Mouse (Mus musculus) adrenal gland, postnatal 10 days (tissue): ENCODE data around the gene Fam111a. TPM values are rescaled to one million over a fixed set of nuclear protein-coding genes. Genes with fewer than 3 reads are reported as not detected.
"Not testable (repeated sequence)": the region's sequence is repeated elsewhere in the genome, so short reads cannot be mapped to it uniquely, and the experiment has no call there.

Experiments
- DNase-seq: peaks from one replicate; pipeline ENCODE4 v3.0.0; 2021; ENCODE audit warnings: mixed read lengths
- long read RNA-seq, 2 experiments: library from polyadenylated mRNA; stranded (forward); transcript quantifications; one replicate each; pipeline ENCODE4 v2.0.0; 2021
- total RNA-seq, 2 experiments: library from RNA; stranded (reverse); gene quantifications; 2 replicates each; pipeline ENCODE4 v1.2.3; 2021

Gene Fam111a
- 10 to 100 TPM; 11.9 to 14.8 TPM for total RNA-seq
- long read RNA-seq, experiment 1, partial matches to known transcripts: 1 of 2 reads
- long read RNA-seq, experiment 1, other reads (novel, unspliced or antisense): 0 of 2 reads
- long read RNA-seq, experiment 2, partial matches to known transcripts: 0 of 4 reads
- long read RNA-seq, experiment 2, other reads (novel, unspliced or antisense): 1 of 4 reads

- DNase-seq: not testable (repeated sequence)
Measured at GRCm38 (mm10) chr19:12545440-12545839, at the start of gene Fam111a. Fam111a (plus strand) TSS chr19:12545740.

DNA sequence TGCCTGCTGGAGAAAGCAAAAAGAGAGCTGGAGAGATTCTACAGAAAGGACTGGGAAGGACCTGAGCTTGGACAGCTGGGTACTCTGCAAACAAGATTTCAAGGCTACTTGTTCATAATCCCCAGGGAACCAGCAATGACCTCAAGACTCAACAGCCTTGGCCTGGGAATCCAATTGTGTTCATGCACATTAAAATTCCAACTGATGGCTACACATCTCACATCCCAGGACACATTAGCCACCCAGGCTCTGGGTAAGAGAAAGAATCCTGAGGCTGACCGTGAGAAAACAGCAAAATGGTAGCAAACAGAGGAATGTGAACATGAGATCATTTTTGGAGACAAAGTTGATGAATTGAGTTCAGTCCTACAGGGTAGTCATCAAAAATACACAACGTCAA, 49.3 kb upstream of the Fam111a start:
- no peak for DNase-seq

GRCm38 (mm10) chr19:12497909-12498308, 47.6 kb upstream of the Fam111a start:
- no peak for DNase-seq

DNA sequence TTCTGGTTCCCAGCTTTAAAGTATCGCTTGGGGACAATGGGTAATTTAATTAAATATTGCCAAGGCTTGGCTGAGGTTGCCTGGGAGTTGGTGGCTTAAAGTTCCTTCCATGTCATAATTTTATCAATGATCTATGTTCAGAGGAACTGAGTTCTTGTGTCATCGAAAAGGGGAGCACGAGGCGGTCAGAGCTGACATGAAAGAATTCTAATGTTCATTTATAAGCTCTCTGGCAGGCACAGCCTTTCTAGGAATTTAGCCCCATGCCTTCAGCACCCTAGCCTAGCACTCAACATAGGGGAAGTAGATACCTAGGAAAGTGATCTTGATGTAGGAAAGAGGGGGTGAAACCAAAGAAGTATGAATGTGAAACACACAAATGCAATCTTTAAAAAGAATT, 47.2 kb upstream of the Fam111a start:
- DNase-seq: no peak

DNA sequence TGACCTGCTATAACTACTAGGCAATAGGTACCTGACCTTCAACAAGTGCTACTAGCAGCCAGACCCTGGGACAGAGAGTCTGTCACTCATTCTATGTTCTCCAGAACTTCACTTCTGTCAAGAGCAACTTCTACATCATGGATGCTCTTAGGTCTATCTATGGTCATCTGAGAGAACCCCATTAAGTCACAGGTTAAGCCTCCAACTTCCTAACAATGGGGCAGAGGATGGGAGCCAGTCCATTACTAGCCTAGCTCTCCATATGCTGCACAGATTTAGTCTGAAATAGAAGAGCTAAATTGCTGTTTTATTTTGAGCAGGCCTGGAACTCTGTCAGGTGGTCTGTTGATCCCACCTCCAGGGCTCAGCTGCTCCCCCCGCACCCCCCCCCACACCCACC, 46.6 kb upstream of the Fam111a start:
- DNase-seq: no peak

DNA sequence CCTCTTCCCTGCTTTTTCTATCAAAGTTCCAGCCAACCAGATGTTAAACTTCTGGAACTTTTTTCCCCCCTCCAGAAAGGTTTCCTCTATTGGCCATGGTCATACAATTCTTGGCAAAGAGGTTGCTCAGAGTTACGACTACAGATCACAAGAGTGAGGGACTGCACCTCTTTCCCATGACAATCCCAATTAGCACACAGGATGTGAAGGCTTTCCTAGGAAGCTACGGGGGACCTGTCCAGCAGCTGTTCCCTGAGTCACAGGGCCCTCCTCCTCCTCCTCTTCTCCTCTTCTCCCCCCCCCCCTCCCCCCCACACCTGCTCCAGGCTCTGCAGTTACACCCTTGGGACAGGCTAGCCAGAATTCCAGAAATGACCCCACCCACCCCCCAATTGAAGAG, 46.1 kb upstream of the Fam111a start:
- DNase-seq: no peak

- no peak for DNase-seq
Measured at GRCm38 (mm10) chr19:12500124-12500523, 45.4 kb upstream of the Fam111a start.

GRCm38 (mm10) chr19:12500881-12501311, 44.6 kb upstream of the Fam111a start:
- peak; percentile 73 for DNase-seq

DNA sequence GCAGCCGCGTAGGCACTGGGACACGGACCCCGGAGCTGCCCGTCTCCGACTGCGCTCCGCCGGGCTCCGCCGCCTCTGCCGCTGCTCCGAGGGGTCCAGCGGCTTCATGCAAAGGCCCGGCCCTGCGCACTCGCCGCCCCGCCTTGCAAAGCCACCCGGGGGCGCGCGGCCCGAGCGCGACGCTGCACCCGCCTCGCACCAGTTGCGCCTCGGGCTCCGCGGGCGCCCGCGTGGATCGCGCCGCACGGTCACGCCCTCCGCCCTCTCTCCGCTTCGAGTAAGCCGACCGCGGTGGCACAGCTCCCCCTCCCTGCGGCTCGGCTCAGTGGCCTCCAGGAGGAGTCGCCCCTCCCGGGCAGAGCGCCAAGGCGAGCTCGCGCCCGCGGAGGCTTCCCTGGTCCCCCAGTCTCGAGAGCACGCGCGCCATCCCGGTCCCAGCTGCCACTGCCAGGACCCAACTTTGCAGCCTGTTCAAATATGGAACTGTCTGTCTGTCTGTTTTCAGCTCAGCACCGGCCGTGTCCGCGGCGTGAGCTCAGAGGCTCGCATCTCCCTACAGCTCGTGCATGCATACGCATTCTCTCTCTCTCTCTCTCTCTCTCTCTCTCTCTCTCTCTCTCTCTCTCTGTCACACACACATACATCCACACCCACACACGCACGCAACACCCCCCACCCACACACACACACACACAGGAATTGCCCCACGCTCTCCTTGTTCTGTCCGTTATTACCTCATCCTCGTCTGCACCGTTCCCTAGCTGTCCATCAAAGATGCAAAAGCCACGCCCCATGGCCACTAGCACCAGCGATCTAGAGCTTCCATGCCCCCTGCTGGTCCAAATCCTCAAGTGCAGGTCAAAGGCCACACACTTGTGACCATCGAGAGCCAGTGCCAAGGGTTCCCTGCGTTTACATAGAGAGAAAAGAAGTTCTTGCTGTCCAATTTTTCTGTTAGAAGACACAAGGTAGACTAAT, 43.9 kb upstream of the Fam111a start, which contains the start of gene Dtx4:
Gene Dtx4 (minus strand): TSS at position 85 of the 978 bp plus-strand sequence.
- peak; percentile 96 for DNase-seq

DNA sequence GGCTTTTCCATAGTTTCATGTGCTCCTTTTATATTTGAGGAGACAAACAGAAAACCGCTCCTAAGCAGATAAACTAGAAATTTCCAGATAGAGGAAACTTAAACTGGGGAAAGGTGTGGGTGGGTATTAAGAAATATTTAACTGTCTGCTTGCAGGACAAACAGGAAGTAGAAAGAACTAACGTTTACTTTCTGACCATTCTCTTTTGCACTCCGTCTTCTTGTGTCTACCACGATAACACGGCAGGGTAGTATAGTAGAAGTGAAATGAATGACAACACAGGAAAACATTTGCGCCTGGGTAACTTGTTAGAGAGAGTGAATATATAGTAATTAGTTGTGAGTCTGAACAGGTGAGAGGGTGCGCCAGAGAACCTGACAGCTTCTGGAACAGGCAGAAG, 42.8 kb upstream of the Fam111a start:
- no peak for DNase-seq

DNA sequence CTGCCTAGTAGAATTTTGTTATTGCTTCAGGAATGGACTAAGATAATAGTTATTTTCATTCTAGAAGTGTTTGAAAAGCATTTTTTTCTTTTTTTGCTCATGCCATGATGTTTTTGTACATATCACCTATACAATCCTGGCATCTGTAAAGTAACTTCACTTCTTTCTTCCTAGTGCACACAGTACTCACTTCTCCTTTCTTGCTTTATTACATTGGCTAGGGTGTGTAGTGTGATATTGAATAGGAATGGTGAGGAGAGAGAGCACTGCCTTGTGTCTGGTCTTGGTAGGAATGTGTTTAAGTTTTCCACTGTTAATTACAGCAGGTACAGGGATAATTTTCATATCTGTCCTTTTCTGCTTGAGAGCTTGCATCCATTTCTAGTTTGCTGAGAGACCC, 30.9 kb upstream of the Fam111a start:
- no peak for DNase-seq

GRCm38 (mm10) chr19:12517671-12518540, 27.6 kb upstream of the Fam111a start:
- DNase-seq: peak; percentile 57

- no peak for DNase-seq
Measured at GRCm38 (mm10) chr19:12518541-12518890, 27.0 kb upstream of the Fam111a start.

GRCm38 (mm10) chr19:12523377-12523776, 22.2 kb upstream of the Fam111a start:
- no peak for DNase-seq

GRCm38 (mm10) chr19:12537168-12537567, 8.4 kb upstream of the Fam111a start:
- DNase-seq: no peak

DNA sequence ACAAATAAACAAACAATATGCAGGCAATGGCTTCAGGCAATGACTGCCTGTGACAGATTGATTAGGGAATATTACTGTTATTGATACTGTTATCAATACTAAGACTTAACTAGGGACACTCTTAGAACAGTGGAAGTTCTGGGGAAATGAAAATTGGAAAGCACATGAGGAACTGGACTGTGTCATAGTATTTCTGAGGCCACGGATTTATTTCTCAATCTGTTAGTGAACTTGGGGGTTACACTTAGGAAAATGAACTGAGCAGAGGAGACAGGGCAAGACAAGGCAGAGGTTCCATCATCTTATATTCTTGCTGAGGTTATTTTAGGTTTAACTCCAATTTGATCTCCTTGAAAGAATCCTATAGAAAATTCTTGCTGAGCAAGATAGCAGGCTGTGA, 5.6 kb upstream of the Fam111a start:
- no peak for DNase-seq

DNA sequence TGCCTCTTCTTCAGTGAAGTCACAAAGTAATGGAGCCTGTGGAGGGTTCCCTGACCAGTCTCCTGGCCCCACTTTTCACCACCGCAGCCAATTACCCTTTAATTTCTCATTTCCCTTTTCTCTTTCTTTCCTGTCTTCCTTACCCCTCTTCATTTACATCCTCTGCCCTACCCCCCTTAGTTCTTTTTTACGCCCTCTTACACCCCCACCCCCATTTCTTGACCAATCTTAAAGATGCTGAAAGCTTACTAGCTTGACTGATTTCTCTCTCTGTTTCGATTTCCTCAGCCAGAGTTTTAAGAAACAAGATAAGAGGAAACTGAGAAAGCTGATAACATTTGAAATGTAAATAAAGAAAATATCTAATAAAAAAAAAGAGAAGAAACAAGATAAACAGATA, 4.8 kb upstream of the Fam111a start:
- DNase-seq: no peak

GRCm38 (mm10) chr19:12541644-12542043, 3.9 kb upstream of the Fam111a start:
- DNase-seq: no peak

- DNase-seq: peak; percentile 58
Measured at GRCm38 (mm10) chr19:12549166-12549565, 3.6 kb downstream of the Fam111a start.

GRCm38 (mm10) chr19:12550005-12550942, 4.7 kb downstream of the Fam111a start:
- no peak for DNase-seq

DNA sequence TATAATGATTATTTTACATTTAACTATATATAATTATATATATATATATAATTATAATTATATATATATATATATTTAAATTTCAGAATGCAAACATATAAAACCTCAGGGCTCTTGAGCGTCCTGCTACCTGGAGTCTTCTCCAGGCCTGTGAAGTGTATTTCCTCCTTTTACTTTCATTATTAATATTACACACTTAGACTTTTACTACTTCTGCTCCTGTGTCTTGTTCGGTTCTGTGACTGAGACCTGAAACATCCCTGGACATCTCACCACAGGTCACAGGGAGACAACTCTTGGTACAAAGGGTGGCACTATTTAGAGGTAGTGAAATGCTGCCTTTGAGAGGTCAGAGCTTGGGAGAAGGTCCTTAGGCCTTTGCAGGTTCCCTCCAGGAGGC, 10.8 kb downstream of the Fam111a start:
- no peak for DNase-seq
